Mouse (Mus musculus) hindbrain, embryonic 11.5 days (tissue): Measurements from ENCODE around the gene Trpv4. TPM values are rescaled to one million over a fixed set of nuclear protein-coding genes. Genes with fewer than 3 reads are reported as not detected.
A peak's percentile ranks its signal among the peaks of the same experiment; 100 is the strongest.

Experiments used
- ATAC-seq: fragments of 200-750 bp; cut with Nextera tagmentation; 2 replicates; pipeline ENCODE4 v1.8.0; 2017; ENCODE audit warnings: mild to moderate bottlenecking, moderate TSS enrichment, moderate library complexity; ENCODE audit not compliant: low FRiP score
- DNase-seq: peaks from one replicate; pipeline ENCODE4 v3.0.0-alpha.2; 2015; ENCODE audit warnings: low spot score
- H3K27ac ChIP-seq: fragments of 300-500 bp; sonication (generic); 2 replicates; pipeline ENCODE4 v1.5.1; 2014; ENCODE audit warnings: mild to moderate bottlenecking, low read depth, low read length
- H3K27me3 ChIP-seq: fragments of 300-500 bp; sonication (generic); 2 replicates; pipeline ENCODE4 v1.6.1; 2014; ENCODE audit warnings: mild to moderate bottlenecking, low read length, moderate library complexity, mixed read lengths; ENCODE audit not compliant: control insufficient read depth, insufficient read depth
- H3K36me3 ChIP-seq: fragments of 300-500 bp; sonication (generic); 2 replicates; pipeline ENCODE4 v1.6.1; 2014; ENCODE audit warnings: mild to moderate bottlenecking, low read length, moderate library complexity, mixed read lengths; ENCODE audit not compliant: control insufficient read depth, insufficient read depth
- H3K4me1 ChIP-seq: fragments of 300-500 bp; sonication (generic); replicated peaks from 2 replicates; pipeline ENCODE4 v1.6.1; 2014; ENCODE audit warnings: low read length, mixed read lengths; ENCODE audit not compliant: control insufficient read depth, insufficient read depth
- H3K4me2 ChIP-seq: fragments of 300-500 bp; sonication (generic); replicated peaks from 2 replicates; pipeline ENCODE4 v1.6.1; 2014; ENCODE audit warnings: mild to moderate bottlenecking, low read depth, low read length
- H3K4me3 ChIP-seq: fragments of 300-500 bp; sonication (generic); 2 replicates; pipeline ENCODE4 v1.5.1; 2014; ENCODE audit warnings: low read depth, low read length
- H3K9ac ChIP-seq: fragments of 300-500 bp; sonication (generic); 2 replicates; pipeline ENCODE4 v1.6.1; 2014; ENCODE audit warnings: low read depth, low read length
- H3K9me3 ChIP-seq: fragments of 300-500 bp; sonication (generic); 2 replicates; pipeline ENCODE4 v1.6.1; 2016; ENCODE audit warnings: low read length; ENCODE audit not compliant: control insufficient read depth
- WGBS: fragments of 180-500 bp; shearing (Covaris S2); extraction: QIAGEN DNeasy Blood & Tissue Kit; methylation state at CpG from one replicate; pipeline ENCODE4 v1.1.7; 2014; 5-methylcytosine and 5-hydroxymethylcytosine counted together
- polyA plus RNA-seq: library from polyadenylated mRNA; unstranded; fragments of >200 nt; fragmentation: Nextera tagmentation; extraction: Ambion mirVana; gene quantifications from 2 replicates; pipeline ENCODE4 v1.2.1, GENCODE M21; 2014

Gene Trpv4
- polyA plus RNA-seq, 1 experiment from 2014 or later, result 0.85 TPM

DNA sequence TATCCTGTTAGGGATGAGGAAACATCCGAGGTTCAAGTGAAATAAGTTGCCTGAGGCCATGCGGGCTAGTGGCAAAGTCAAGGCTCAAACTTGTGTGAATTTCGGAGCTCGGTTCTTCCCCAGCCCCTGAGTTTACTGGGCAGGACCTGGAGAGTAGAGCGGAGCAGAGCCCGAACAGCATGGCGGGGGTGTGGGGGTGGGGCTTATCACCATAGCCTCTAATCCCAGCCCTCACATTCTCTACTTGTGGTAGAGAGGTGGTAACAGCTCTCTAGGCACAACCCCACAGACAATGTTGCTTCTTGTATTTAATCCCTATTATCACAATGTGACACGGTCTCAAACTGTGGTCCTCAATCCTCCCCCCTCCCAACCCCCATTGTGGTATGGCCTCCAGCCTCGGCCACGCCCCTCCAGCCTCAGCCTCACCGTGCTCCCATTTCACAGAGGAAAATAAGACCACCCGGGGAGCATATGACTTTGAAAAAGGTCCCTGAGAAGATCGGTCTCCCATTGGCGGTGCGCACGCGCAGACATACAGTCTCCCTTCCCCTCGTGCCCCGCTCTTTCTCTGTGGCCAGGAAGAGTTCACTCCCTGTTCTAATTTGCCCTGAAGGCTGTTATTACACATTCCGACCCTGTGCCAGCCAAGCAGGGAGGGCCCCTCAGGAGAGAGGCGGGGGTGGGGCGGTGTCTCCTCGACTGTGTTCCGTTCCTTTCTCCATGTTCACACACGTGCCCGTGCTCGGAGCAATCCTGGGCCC is 10.8 kb downstream of the Trpv4 start:
- peak overlapping the region; percentile 41 for H3K4me2 ChIP-seq
- H3K36me3 ChIP-seq, result no peaks in the 10 kb centered on the region
- WGBS, result 4% methylated on average over 27 of the region's 27 CpGs
- H3K4me3 ChIP-seq, result peak overlapping the region; percentile 26
- ATAC-seq (peak; percentile 59), DNase-seq (peak; percentile 68)
- no peaks in the 10 kb centered on the region for H3K27me3 ChIP-seq
- H3K9ac ChIP-seq, result 0 out of 2 replicates have a peak overlapping the region, but pooled peaks have one; percentile 31
- H3K9me3 ChIP-seq, result no peaks in the 10 kb centered on the region
- no peak overlapping the region for H3K27ac ChIP-seq
- H3K4me1 ChIP-seq, result peaks cover 4% of the 10 kb centered on the region

- 85% methylated on average over 5 of the region's 5 CpGs for WGBS
- no peaks in the 10 kb centered on the region for H3K27me3 ChIP-seq
Observed at GRCm38 (mm10) chr5:114645916-114646315, 12.3 kb downstream of the Trpv4 start.

GRCm38 (mm10) chr5:114644918-114645317 is 13.3 kb downstream of the Trpv4 start:
- ATAC-seq, result no peak
- peaks cover 4% of the 10 kb centered on the region for H3K4me1 ChIP-seq
- H3K27ac ChIP-seq, result no peak overlapping the region
- H3K4me2 ChIP-seq, result no peak overlapping the region
- H3K4me3 ChIP-seq, result no peak overlapping the region
- DNase-seq, result no peak
- WGBS, result 60% methylated on average over 5 of the region's 6 CpGs
- H3K27me3 ChIP-seq, result no peaks in the 10 kb centered on the region
- no peaks in the 10 kb centered on the region for H3K9me3 ChIP-seq
- H3K36me3 ChIP-seq, result no peaks in the 10 kb centered on the region
- H3K9ac ChIP-seq, result no peak overlapping the region

More at GRCm38 (mm10) chr5:114645916-114646315, 12.3 kb downstream of the Trpv4 start:
- Histone ChIP-seq H3K36me3 (no peaks in the 10 kb centered on the region), H3K27ac (no peak overlapping the region), H3K9ac (no peak overlapping the region), H3K4me3 (no peak overlapping the region), H3K4me1 (peaks cover 4% of the 10 kb centered on the region), H3K4me2 (no peak overlapping the region), H3K9me3 (no peaks in the 10 kb centered on the region)
- no peak for ATAC-seq
- no peak for DNase-seq

DNA sequence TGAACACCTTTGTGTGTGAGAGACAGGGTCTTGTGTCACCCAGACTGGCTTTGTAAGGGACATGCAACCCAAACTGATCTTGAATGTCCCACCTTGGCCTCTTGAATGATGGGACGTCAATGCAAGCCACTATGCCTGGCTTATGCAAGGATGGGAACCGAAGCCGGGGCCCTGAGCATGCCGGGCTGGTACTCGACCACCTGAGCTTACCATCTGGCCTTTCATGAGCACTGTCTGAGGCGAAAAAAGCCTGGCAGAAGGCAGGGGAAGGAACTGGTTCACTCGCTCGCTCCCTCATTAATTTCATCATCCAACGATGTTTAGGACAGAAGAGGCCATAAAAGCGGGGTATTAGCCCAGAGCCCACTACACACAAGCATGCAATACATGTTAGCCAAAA is 17.4 kb downstream of the Trpv4 start:
- no peaks in the 10 kb centered on the region for H3K36me3 ChIP-seq
- no peak overlapping the region for H3K9ac ChIP-seq
- H3K9me3 ChIP-seq, result no peaks in the 10 kb centered on the region
- no peaks in the 10 kb centered on the region; the same call in 1 of the 2 replicates for H3K4me1 ChIP-seq
- DNase-seq (no peak), ATAC-seq (no peak)
- no peaks in the 10 kb centered on the region for H3K27me3 ChIP-seq
- H3K4me3 ChIP-seq, result no peak overlapping the region
- 82% methylated on average over 10 of the region's 10 CpGs for whole genome bisulfite sequencing
- H3K27ac ChIP-seq, result no peak overlapping the region
- H3K4me2 ChIP-seq, result no peak overlapping the region

DNA sequence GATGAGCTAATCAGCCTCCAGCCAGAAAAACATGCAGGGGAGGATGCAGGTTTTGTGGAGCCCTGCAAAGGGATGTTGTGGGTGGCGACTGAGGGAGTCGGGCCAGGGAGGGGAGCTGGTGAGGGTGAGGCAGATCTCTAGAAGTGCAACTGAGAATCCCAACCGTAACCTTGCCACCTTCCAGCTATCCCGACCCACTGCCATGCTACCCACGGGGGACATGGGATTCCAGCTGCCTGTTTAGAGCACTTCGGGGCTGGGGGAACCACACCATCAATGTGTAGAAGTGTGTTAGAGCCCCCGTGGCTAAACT is 18.6 kb downstream of the Trpv4 start:
- no peaks in the 10 kb centered on the region for H3K4me1 ChIP-seq
- H3K4me3 ChIP-seq, result no peak overlapping the region
- H3K4me2 ChIP-seq, result no peak overlapping the region
- no peak overlapping the region for H3K27ac ChIP-seq
- 35% methylated on average over 7 of the region's 7 CpGs for WGBS
- ATAC-seq (0 out of 2 replicates have a peak, but pooled peaks have one; percentile 19), DNase-seq (no peak)
- no peak overlapping the region for H3K9ac ChIP-seq
- no peaks in the 10 kb centered on the region for H3K27me3 ChIP-seq
- no peaks in the 10 kb centered on the region for H3K36me3 ChIP-seq
- H3K9me3 ChIP-seq, result no peaks in the 10 kb centered on the region

- no peak overlapping the region for H3K4me3 ChIP-seq
- no peak overlapping the region for H3K27ac ChIP-seq
- H3K4me2 ChIP-seq, result no peak overlapping the region
- peak; percentile 93 for DNase-seq
- no peak overlapping the region for H3K9ac ChIP-seq
- 17% methylated on average over 22 of the region's 22 CpGs for WGBS
- no peaks in the 10 kb centered on the region for H3K27me3 ChIP-seq
- no peaks in the 10 kb centered on the region for H3K36me3 ChIP-seq
- H3K9me3 ChIP-seq, result no peaks in the 10 kb centered on the region
- H3K4me1 ChIP-seq, result no peaks in the 10 kb centered on the region
- ATAC-seq, result peak; percentile 69
Observed at GRCm38 (mm10) chr5:114638769-114639644, 19.2 kb downstream of the Trpv4 start.

DNA sequence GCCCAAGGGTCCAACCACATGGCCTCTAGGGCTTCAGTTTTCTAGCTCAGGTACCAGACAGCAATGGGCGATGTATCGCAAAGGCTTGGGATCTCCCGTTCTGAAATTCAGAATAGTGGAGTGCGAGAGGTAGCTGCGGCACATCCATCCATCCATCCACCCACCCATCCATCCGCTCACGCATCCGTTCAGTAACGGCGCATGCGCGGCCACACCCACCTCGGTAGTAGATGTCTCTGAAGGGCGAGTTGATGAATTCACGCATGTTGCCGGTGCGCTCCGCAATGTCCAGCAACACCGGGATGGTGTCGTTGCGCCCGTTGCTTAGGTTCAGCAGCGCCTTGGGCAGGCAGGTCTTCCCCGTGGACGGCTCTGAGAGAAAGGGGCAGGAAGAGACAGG is 22.1 kb downstream of the Trpv4 start:
- Histone ChIP-seq H3K4me2 (no peak overlapping the region), H3K4me1 (no peaks in the 10 kb centered on the region), H3K9ac (no peak overlapping the region), H3K9me3 (no peaks in the 10 kb centered on the region), H3K36me3 (no peaks in the 10 kb centered on the region), H3K27ac (no peak overlapping the region), H3K27me3 (no peaks in the 10 kb centered on the region), H3K4me3 (no peak overlapping the region)
- DNase-seq (no peak), ATAC-seq (no peak)
- 81% methylated on average over 25 of the region's 25 CpGs for whole genome bisulfite sequencing

DNA sequence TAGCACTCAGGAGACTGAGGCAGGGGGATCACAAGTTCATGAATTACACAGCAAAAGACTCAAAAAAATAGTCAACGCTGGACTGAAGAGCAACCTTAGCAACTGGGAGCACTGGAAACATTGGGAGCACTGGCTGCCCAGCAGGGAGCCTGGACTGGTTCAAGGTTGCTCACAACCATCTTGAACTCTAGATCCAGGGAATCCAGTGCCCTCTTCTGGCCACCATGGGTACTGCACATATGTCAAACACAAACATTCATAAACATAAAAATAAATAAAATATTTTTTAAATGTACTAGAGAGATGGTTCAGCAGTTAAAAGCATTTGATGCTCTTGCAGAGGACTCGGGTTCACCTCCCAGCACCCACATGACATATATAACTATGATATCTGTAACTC is 26.9 kb downstream of the Trpv4 start:
- no peak overlapping the region for H3K4me2 ChIP-seq
- no peaks in the 10 kb centered on the region for H3K27me3 ChIP-seq
- H3K36me3 ChIP-seq, result no peaks in the 10 kb centered on the region
- H3K27ac ChIP-seq, result no peak overlapping the region
- H3K4me3 ChIP-seq, result no peak overlapping the region
- H3K9ac ChIP-seq, result no peak overlapping the region
- WGBS, result 47% methylated on average over 2 of the region's 2 CpGs
- no peaks in the 10 kb centered on the region for H3K9me3 ChIP-seq
- DNase-seq (no peak), ATAC-seq (no peak)
- H3K4me1 ChIP-seq, result no peaks in the 10 kb centered on the region
